Mouse (Mus musculus) frontal cortex, adult 2 months (tissue): ENCODE data around the gene Plcg2. TPM values are rescaled to one million over a fixed set of nuclear protein-coding genes. Genes with fewer than 3 reads are reported as not detected.

Experiments
- DNase-seq, 2 experiments: peaks; one replicate each; pipeline ENCODE4 v3.0.0; 2022; ENCODE audit warnings: low spot score in 1 of 2; ENCODE audit errors: extremely low spot score in 1 of 2
- polyA plus RNA-seq: library from polyadenylated mRNA; depleted of rRNA; stranded (reverse); fragments of >200 nt; gene quantifications from 2 replicates; pipeline ENCODE4 v1.2.3, GENCODE M21; 2012; rRNA removed

Gene Plcg2
- polyA plus RNA-seq, 1 experiment = 3.0 TPM

GRCm38 (mm10) chr8:117683925-117684472, 185.9 kb downstream of the Plcg2 start:
- no peak for DNase-seq

- DNase-seq = no peak
Observed at GRCm38 (mm10) chr8:117684504-117684903, 186.4 kb downstream of the Plcg2 start.

Other genes starting within 250 kb of the Plcg2 start
- gene Cmip, start 241.2 kb upstream of the Plcg2 start, polyA plus RNA-seq = 140 and 159 TPM in 2 replicates
- gene Sdr42e1, start 175.4 kb downstream of the Plcg2 start, polyA plus RNA-seq = 11.1 and 12.3 TPM in 2 replicates
- 0.16 and 0.19 TPM in 2 replicates for gene Hsd17b2, start 203.6 kb downstream of the Plcg2 start, polyA plus RNA-seq